Mouse (Mus musculus) gastrocnemius, adult 18-20 months (tissue): ENCODE results near the gene Snw1. TPM values are rescaled to one million over a fixed set of nuclear protein-coding genes. Genes with fewer than 3 reads are reported as not detected.

Source experiments
- DNase-seq: peaks from one replicate; pipeline ENCODE4 v3.0.0; 2021; ENCODE audit warnings: low spot score
- microRNA-seq: library from miRNA; unstranded; fragments of <30 nt; microRNA quantifications from one replicate; pipeline ENCODE4 v1.2.0, GENCODE M21; 2021
- total RNA-seq, 2 experiments: library from RNA; stranded (reverse); gene quantifications; 2 replicates each; pipeline ENCODE4 v1.2.3; 2021

Snw1 gene
- total RNA-seq, 2 experiments from 2014 or later: 48.5 to 49.7 TPM

- no peak for DNase-seq
Observed at GRCm38 (mm10) chr12:87423700-87424099, 48.4 kb downstream of the Snw1 start.

DNA sequence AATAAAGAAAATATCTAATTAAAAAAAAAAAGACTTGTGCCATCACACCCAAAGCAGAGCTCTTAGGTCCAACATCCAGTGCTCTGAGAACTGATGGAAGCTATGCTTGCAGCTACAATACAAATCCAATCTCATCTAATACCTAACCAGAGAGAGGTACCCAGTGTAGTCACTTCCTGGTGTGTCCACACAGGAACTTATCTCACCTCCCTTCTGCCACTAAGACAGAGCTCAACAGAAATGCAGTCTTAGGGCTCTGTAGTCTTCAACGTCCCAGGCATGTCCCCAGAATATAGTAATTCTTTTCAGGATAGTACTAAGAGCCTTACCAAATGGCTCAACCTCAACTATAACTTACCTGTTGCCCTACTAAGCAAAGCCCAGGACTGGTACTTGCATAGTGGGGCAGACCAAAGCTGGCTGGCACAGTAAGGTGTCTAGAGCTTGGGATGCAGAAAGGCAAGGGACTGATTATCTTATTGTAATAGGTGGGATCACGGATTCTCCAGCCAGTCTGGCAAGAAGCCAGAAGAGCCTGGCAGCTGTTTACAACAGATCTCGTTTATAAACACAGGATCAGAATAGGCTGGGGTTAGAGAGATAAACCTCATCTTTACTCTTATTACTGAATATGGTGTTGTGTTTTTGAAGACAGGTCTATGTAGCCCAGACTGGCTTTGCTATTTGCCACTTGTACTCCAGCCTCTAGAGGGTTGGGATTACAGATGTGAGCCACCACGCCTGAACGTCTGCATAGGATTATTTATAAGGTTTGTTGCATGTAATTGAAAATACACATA is 50.2 kb downstream of the Snw1 start:
- DNase-seq: no peak

DNA sequence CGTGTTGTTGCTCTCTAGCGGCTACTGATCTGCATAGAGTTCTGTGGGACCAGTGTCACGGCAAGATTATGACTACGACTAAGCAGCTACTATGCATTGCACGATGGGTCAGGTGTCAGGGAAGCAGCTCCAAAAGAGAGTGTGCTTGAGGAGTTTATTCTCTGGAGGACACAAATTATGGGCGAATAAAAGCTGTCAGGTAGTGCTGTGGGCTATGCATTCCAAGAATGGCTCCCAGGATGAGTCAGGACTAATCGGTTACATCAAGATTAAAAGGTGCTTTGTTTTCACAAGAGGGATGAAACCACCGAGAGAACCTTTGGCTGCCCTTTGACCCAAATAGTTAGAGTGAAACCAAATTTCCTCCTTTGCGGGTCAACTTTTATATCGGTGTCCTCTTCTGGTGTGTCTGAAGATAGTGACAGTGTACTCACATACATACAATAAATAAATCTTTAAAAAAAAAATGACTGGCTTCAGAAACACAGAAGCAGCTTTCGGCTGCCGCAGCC is 52.0 kb downstream of the Snw1 start:
- no peak for DNase-seq

- DNase-seq: no peak
Observed at GRCm38 (mm10) chr12:87418921-87419320, 53.2 kb downstream of the Snw1 start.

- DNase-seq: peak; percentile 50
Observed at GRCm38 (mm10) chr12:87416690-87417089, 55.4 kb downstream of the Snw1 start.

- no peak for DNase-seq
Observed at GRCm38 (mm10) chr12:87415358-87415757, 56.7 kb downstream of the Snw1 start.

- DNase-seq: peak; percentile 68
Observed at GRCm38 (mm10) chr12:87413179-87413790, 58.8 kb downstream of the Snw1 start.

DNA sequence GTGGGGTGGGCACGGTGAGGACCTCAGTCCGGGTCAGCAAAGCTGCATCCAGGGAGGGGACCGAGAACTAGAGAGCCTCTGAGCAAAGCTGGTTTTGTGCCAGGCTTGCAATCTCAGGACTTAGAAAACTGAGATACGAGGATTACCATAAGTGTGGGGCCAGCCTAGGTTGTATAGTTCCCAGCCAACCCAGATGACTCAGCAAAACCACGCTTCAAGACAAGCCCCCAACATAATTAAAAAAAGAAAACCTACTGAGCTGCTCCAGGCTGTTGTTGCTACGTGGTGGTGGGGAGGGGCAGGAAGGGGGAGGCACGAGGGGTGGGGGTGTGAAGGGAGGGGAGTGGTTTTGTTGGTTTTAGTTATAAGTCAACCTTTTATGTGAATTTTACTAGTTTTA is 61.1 kb downstream of the Snw1 start:
- no peak for DNase-seq

DNA sequence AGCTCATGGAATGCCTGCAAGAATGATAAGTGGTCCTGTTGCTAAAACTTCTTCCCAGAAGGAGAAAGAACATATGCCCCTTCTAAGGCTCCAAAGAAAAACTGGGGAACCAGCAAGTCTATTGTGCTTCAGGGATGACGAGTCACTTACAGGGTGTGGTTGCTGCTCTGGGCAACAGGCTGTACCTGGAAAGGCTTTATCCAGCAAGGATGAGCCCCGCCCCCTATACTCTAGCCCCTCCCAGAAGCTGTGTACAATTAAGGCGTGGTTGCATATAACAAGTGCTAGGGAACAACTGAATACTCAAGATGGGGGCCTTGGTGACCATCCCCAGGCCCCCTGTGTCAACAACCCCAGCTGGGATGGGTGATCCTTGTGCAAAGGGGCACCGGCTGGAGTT is 63.0 kb downstream of the Snw1 start:
- no peak for DNase-seq

GRCm38 (mm10) chr12:87407869-87408605 is 64.0 kb downstream of the Snw1 start:
- DNase-seq: peak; percentile 29

DNA sequence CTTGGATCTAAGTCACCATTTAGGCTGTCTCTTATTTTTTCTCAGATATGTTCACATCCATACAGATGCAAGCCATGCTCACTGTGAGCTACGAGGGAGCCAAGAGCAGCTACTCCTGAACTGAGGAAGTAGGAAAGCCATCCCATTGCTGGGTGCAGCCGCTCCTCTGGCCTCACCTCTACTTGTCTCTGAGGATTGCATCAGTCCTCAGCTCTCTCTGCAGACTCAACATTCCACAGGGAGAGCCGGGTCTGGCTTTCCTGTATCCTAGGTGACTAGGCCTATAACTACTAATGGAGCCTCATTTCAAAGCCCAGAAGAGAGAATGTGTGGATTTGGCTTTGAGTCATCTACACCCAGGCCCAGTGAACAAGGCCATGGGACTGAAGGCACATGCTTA is 66.4 kb downstream of the Snw1 start:
- no peak for DNase-seq

DNA sequence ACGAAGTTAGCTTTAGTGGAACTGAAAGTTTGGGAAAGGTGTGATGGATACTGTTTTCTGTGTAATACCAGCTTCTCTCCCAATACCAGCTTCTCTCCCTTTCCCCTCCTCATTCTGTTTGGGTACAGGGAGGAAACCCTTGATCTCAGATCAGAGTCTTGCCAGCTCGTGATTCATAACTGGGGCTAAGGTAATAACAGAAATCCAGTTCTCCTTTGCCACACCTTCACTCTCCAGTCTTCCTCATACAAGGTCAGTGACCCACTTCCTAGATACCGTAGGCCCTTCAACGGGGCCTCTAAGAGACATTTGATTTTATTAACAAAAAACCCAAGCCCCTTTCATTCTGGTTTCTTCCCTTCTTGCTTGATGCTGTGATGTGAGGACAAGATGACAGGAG is 66.9 kb downstream of the Snw1 start:
- DNase-seq: no peak

GRCm38 (mm10) chr12:87401883-87402282 is 70.2 kb downstream of the Snw1 start:
- no peak for DNase-seq

DNA sequence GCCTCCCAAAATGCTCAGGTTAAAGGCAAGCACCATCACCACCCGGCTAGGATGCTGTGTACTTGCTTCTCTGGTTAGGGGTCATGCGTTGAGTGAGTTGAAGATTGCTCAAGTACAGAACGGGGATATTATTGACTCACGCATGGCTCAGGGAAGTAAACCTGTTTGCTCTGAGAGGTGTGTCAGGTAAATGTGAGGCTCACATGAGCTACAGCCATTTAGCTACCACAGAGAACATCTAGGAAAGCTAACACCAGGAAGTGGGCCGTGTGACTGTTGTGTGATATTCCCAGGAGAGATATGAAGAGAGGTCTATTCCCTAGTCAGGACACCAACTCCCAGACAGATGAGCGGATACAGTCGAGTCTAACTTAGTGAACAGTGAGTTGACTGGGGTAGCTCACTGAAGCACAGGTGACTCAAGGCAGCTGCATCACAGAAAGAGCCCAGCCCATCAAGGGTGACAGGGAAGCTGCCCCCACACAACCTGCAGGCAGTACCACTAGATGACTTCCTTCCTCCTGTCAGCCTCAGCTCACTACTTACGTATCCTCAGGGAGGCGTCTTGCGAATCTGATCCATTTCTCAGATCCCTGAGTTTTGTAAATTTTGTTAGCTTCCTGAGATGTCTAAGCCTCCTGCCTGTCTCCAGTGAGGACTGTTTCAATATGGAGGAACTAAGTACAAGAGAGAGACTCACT is 72.8 kb downstream of the Snw1 start:
- DNase-seq: no peak

Small RNA genes lying within 50 kb of the gene (microRNA-seq; reads per million reads assigned to microRNA genes)
- gene Mir3068: 68.5 reads per million, percentile 54 among the genes with 10 or more reads in this experiment

Other genes starting within 250 kb of the Snw1 start
- gene Noxred1, start 233.5 kb downstream of the Snw1 start, total RNA-seq: under 1 TPM; 0.55 to 0.94 TPM
- 1 to 10 TPM; 6.1 to 9.1 TPM for gene Vipas39, start 206.0 kb downstream of the Snw1 start, total RNA-seq
- gene Ahsa1, start 205.8 kb downstream of the Snw1 start, total RNA-seq: 100 to 1,000 TPM; 121 to 129 TPM
- gene Ism2, start 172.6 kb downstream of the Snw1 start, total RNA-seq: not detected
- 1 to 10 TPM; 7.9 to 10.0 TPM for gene Sptlc2, start 83.9 kb downstream of the Snw1 start, total RNA-seq
- 100 to 1,000 TPM; 159 to 162 TPM for gene Slirp, start 28.4 kb downstream of the Snw1 start, total RNA-seq
- 1 to 10 TPM; 4.1 to 5.5 TPM for gene Alkbh1, start 28.3 kb downstream of the Snw1 start, total RNA-seq
- gene Gm5788, start 22.4 kb upstream of the Snw1 start, total RNA-seq: not detected
- not detected for gene Gm8300, start 42.0 kb upstream of the Snw1 start, total RNA-seq
- not detected for gene Oog1, start 130.4 kb upstream of the Snw1 start, total RNA-seq
- not detected for gene Gm4027, start 146.6 kb upstream of the Snw1 start, total RNA-seq
- not detected for gene Gm16381, start 172.3 kb upstream of the Snw1 start, total RNA-seq